8 mouse cellular contexts compared by ENCODE assay signal in the genomic region with DNA sequence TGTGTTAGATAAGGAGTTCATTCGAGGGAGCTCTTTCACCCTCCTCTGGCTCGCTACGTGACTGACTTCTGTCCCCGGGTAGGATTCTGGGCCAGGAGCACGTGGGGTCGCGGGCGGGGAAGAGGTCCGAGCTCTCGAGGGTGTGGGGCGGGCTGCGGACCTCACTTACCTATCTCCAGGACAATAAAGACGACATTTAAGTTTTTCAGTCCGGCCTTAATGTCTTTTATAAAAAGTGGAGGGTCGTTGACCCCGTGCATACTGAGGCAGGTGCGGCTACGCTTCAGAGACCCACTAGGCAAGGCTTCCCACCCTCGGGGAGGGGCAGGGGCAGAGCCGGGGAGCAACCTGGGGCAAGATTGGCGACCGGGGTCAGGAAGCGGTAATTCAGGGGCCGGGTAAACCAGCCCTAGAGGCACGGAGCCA. TPM values are rescaled to one million over a fixed set of nuclear protein-coding genes. Genes with fewer than 3 reads are reported as not detected.
DNase-seq lines count a peak whose midpoint lies in the region; ATAC-seq and TF ChIP-seq lines count a peak whose summit lies in the region.

No protein-coding gene starts in this region.

- peak overlapping the region; percentile 98 for H3K4me2 ChIP-seq in forebrain, embryonic 11.5 days (ENCODE audit: low read depth, low read length, severe bottlenecking)
- H3K4me2 ChIP-seq in hindbrain, embryonic 12.5 days (replicated peaks) = peak overlapping the region; percentile 96
- H3K4me2 ChIP-seq in midbrain, embryonic 12.5 days (replicated peaks) = peak overlapping the region; percentile 92

- H3K4me1 ChIP-seq in forebrain, embryonic 11.5 days (replicated peaks; ENCODE audit: control insufficient read depth, insufficient read depth, low read length) = peaks cover 3% of the 10 kb centered on the region; the same call in 1 of the 2 replicates
- 0 out of 2 replicates have a peak, but pooled peaks cover 4% of the 10 kb centered on the region for H3K4me1 ChIP-seq in hindbrain, embryonic 12.5 days
- peaks cover 8% of the 10 kb centered on the region for H3K4me1 ChIP-seq in limb, embryonic 10.5 days
- 0 out of 2 replicates have a peak, but pooled peaks cover 5% of the 10 kb centered on the region for H3K4me1 ChIP-seq in midbrain, embryonic 12.5 days
- peaks cover 3% of the 10 kb centered on the region for H3K4me1 ChIP-seq in testis, adult 2 months (ENCODE audit: control insufficient read depth, insufficient read depth, low read length)

- ATAC-seq in forebrain, embryonic 11.5 days (replicated peaks; ENCODE audit: low FRiP score) = peak; percentile 45
- ATAC-seq in hindbrain, embryonic 12.5 days (ENCODE audit: low FRiP score) = peak; percentile 60
- peak; percentile 50 for ATAC-seq in midbrain, embryonic 12.5 days (ENCODE audit: low FRiP score, low read depth)

- peak overlapping the region; percentile 68 for H3K9ac ChIP-seq in forebrain, embryonic 11.5 days (ENCODE audit: low read length)
- H3K9ac ChIP-seq in hindbrain, embryonic 12.5 days = peak overlapping the region; percentile 70
- H3K9ac ChIP-seq in midbrain, embryonic 12.5 days (replicated peaks) = peak overlapping the region; percentile 71

- no peak overlapping the region for H3K27ac ChIP-seq in forebrain, embryonic 11.5 days (ENCODE audit: low read depth, low read length)
- 0 out of 2 replicates have a peak overlapping the region, but pooled peaks have one; percentile 75 for H3K27ac ChIP-seq in hindbrain, embryonic 12.5 days
- peak overlapping the region; percentile 81 for H3K27ac ChIP-seq in limb, embryonic 10.5 days
- H3K27ac ChIP-seq in midbrain, embryonic 12.5 days (replicated peaks) = no peak overlapping the region; the same call in 1 of the 2 replicates
- H3K27ac ChIP-seq in testis, adult 2 months (ENCODE audit: control insufficient read depth, insufficient read depth, low read depth, low read length) = peak overlapping the region; percentile 98

- peak overlapping the region; percentile 60 for H3K4me3 ChIP-seq in forebrain, embryonic 11.5 days (ENCODE audit: low read depth, low read length)
- H3K4me3 ChIP-seq in hindbrain, embryonic 12.5 days = peak overlapping the region; percentile 58
- peak overlapping the region; percentile 71 for H3K4me3 ChIP-seq in limb, embryonic 10.5 days
- peak overlapping the region; percentile 67 for H3K4me3 ChIP-seq in midbrain, embryonic 12.5 days
- H3K4me3 ChIP-seq in testis, adult 2 months (ENCODE audit: control insufficient read depth, low read depth, low read length) = peak overlapping the region; percentile 95

- no peaks in the 10 kb centered on the region; the same call in 1 of the 2 replicates for H3K27me3 ChIP-seq in forebrain, embryonic 11.5 days (ENCODE audit: control insufficient read depth, insufficient read depth, low read length)
- H3K27me3 ChIP-seq in hindbrain, embryonic 12.5 days = no peaks in the 10 kb centered on the region
- H3K27me3 ChIP-seq in limb, embryonic 10.5 days (ENCODE audit: low read depth, poor library complexity, severe bottlenecking) = no peaks in the 10 kb centered on the region
- peaks cover 4% of the 10 kb centered on the region; the same call in 1 of the 2 replicates for H3K27me3 ChIP-seq in midbrain, embryonic 12.5 days
- no peaks in the 10 kb centered on the region for H3K27me3 ChIP-seq in testis, adult 2 months (ENCODE audit: control insufficient read depth, insufficient read depth, low read length)

- TF ChIP-seq POLR2A in testis, adult 2 months (IDR thresholded peaks at IDR 0.05; ENCODE audit: control insufficient read depth, low read depth, low read length) = no peak

- under 1% methylated on average over 25 of the region's 25 CpGs for WGBS in forebrain, embryonic 11.5 days
- WGBS in hindbrain, embryonic 12.5 days = 1% methylated on average over 25 of the region's 25 CpGs
- WGBS in limb, embryonic 10.5 days = under 1% methylated on average over 25 of the region's 25 CpGs
- WGBS in midbrain, embryonic 12.5 days = 0% methylated on average over 25 of the region's 25 CpGs

- peak; percentile 58 to 64 for DNase-seq in cerebellum, adult 18-20 months
- DNase-seq in cerebellum, adult 9-11 months = no peak
- peak; percentile 53 for DNase-seq in R1 (ENCODE audit: low read depth, low spot score)
- peak; percentile 64 for DNase-seq in forebrain, embryonic 11.5 days (ENCODE audit: low spot score)
- DNase-seq in limb, embryonic 10.5 days (ENCODE audit: low spot score) = peak; percentile 54

- no peaks in the 10 kb centered on the region for H3K9me3 ChIP-seq in forebrain, embryonic 11.5 days (ENCODE audit: control insufficient read depth, low read length)
- no peaks in the 10 kb centered on the region for H3K9me3 ChIP-seq in hindbrain, embryonic 12.5 days (replicated peaks)
- H3K9me3 ChIP-seq in limb, embryonic 10.5 days (replicated peaks) = no peaks in the 10 kb centered on the region
- H3K9me3 ChIP-seq in midbrain, embryonic 12.5 days = no peaks in the 10 kb centered on the region

- no peaks in the 10 kb centered on the region for H3K36me3 ChIP-seq in forebrain, embryonic 11.5 days (ENCODE audit: control insufficient read depth, insufficient read depth, low read length)
- no peaks in the 10 kb centered on the region for H3K36me3 ChIP-seq in hindbrain, embryonic 12.5 days
- H3K36me3 ChIP-seq in limb, embryonic 10.5 days = no peaks in the 10 kb centered on the region
- no peaks in the 10 kb centered on the region for H3K36me3 ChIP-seq in midbrain, embryonic 12.5 days
- H3K36me3 ChIP-seq in testis, adult 2 months (ENCODE audit: control insufficient read depth, insufficient read depth, low read length) = no peaks in the 10 kb centered on the region

- TF ChIP-seq CTCF in testis, adult 2 months (IDR thresholded peaks at IDR 0.05; ENCODE audit: control insufficient read depth, insufficient read depth, insufficient replicate concordance, low read depth, low read length) = no peak

RNA-seq across cellular contexts. Expression of a gene that starts 0.6 kb away (rescaled TPM):
- 5.5 and 8.2 TPM in 2 replicates for polyA plus RNA-seq in forebrain, embryonic 11.5 days (2014; fragmentation: Nextera tagmentation; extraction: Ambion mirVana)
- polyA plus RNA-seq in hindbrain, embryonic 12.5 days (2016; fragmentation: Nextera tagmentation; extraction: Ambion mirVana) = 7.6 and 8.4 TPM in 2 replicates
- 4.6 and 6.1 TPM in 2 replicates for polyA plus RNA-seq in limb, embryonic 10.5 days (2016; fragmentation: Nextera tagmentation; extraction: Ambion mirVana)
- 6.6 and 8.4 TPM in 2 replicates for polyA plus RNA-seq in midbrain, embryonic 12.5 days (2016; fragmentation: Nextera tagmentation; extraction: Ambion mirVana)
- 143 and 161 TPM in 2 replicates for polyA plus RNA-seq in testis, adult 2 months (2012; rRNA removed)

Comparison
In these comparisons a context has a peak if more than half of its experiments do, and no peak if none do; other contexts are left out.
1. H3K27ac ChIP-seq: peak in hindbrain, embryonic 12.5 days (single experiment), limb, embryonic 10.5 days (single experiment) and testis, adult 2 months (single experiment); none in forebrain, embryonic 11.5 days (single experiment) and midbrain, embryonic 12.5 days (single experiment).
2. RNA of a gene that starts 0.6 kb away (polyA plus RNA-seq): 143 to 161 TPM in testis, adult 2 months; 7.6 to 8.4 TPM in hindbrain, embryonic 12.5 days, 6.6 to 8.4 TPM in midbrain, embryonic 12.5 days, 5.5 to 8.2 TPM in forebrain, embryonic 11.5 days and 4.6 to 6.1 TPM in limb, embryonic 10.5 days; every median in the first group is over 10 times any median in the second.
3. Peak in every context shown above with its lines, with median percentiles within 50 percentile points of each other: ATAC-seq, H3K4me2 ChIP-seq, H3K4me3 ChIP-seq and H3K9ac ChIP-seq.